Mouse (Mus musculus): ENCODE data around the gene Ripor1.

DNA sequence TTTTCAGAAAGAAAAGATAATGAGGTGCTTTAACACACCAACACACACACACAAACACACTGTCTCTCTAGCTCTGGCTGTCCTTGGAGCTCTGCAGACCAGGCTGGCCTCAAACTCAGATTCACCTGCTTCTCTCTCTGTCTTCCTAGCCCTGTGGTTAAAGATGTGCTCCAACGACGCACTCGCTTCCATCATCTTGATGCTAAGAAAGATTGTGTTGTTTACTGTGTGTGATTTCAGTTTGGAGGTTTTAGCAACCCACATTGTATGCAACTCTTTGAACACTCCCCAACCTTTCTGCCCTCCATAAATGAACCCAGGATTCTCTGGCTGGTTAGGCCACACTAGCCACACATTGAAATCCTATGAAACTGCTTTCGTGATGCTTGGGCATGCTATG is 33.5 kb downstream of the Ripor1 start:
- no peak for TF ChIP-seq CTCF (IDR thresholded peaks at IDR 0.05; ENCODE audit: low read depth)
- no peak for TF ChIP-seq EP300 (IDR thresholded peaks at IDR 0.05; ENCODE audit: low read depth)
